Mouse (Mus musculus): ENCODE results near the gene Pigw. TPM values are rescaled to one million over a fixed set of nuclear protein-coding genes. Genes with fewer than 3 reads are reported as not detected.
"Not testable (repeated sequence)": the region's sequence is repeated elsewhere in the genome, so short reads cannot be mapped to it uniquely, and the experiment has no call there.

Gene Pigw
- polyA plus RNA-seq, 1 experiment = 0.14 TPM

- peaks cover 82% of the 10 kb centered on the region for H3K36me3 ChIP-seq (ENCODE audit: control insufficient read depth)
These were observed 5.2 kb upstream of the Pigw start for GRCm38 (mm10) chr11:84885238-84885637.

GRCm38 (mm10) chr11:84882346-84882745 is 2.3 kb upstream of the Pigw start:
- Histone ChIP-seq H3K4me3 (replicated peaks) (no peak overlapping the region), H3K36me3 (ENCODE audit: control insufficient read depth) (peaks cover 73% of the 10 kb centered on the region), H3K4me1 (ENCODE audit: control insufficient read depth) (peaks cover 49% of the 10 kb centered on the region), H3K9me3 (ENCODE audit: control insufficient read depth, low read length) (no peaks in the 10 kb centered on the region), H3K27me3 (ENCODE audit: control insufficient read depth) (no peaks in the 10 kb centered on the region)
- TF ChIP-seq GATA1 (IDR thresholded peaks at IDR 0.05; ENCODE audit: low read length) (no peak), TAL1 (IDR thresholded peaks at IDR 0.05; ENCODE audit: low read length) (no peak)

More at GRCm38 (mm10) chr11:84885238-84885637, 5.2 kb upstream of the Pigw start:
- H3K9me3 ChIP-seq (ENCODE audit: control insufficient read depth, low read length) = 0 out of 2 replicates have a peak, but pooled peaks cover 2% of the 10 kb centered on the region
- TF ChIP-seq TAL1 (IDR thresholded peaks at IDR 0.05; ENCODE audit: low read length) = no peak
- no peak for TF ChIP-seq GATA1 (IDR thresholded peaks at IDR 0.05; ENCODE audit: low read length)
- H3K4me3 ChIP-seq (replicated peaks) = no peak overlapping the region
- H3K27me3 ChIP-seq (ENCODE audit: control insufficient read depth) = no peaks in the 10 kb centered on the region
- H3K4me1 ChIP-seq (ENCODE audit: control insufficient read depth) = peaks cover 22% of the 10 kb centered on the region

- Histone ChIP-seq H3K4me3 (replicated peaks) (peak overlapping the region; percentile 85), H3K9me3 (ENCODE audit: control insufficient read depth, low read length) (no peaks in the 10 kb centered on the region), H3K4me1 (ENCODE audit: control insufficient read depth) (peaks cover 58% of the 10 kb centered on the region), H3K36me3 (ENCODE audit: control insufficient read depth) (peaks cover 70% of the 10 kb centered on the region), H3K27me3 (ENCODE audit: control insufficient read depth) (no peaks in the 10 kb centered on the region)
- no peak for TF ChIP-seq TAL1 (IDR thresholded peaks at IDR 0.05; ENCODE audit: low read length)
- no peak for TF ChIP-seq GATA1 (IDR thresholded peaks at IDR 0.05; ENCODE audit: low read length)
These were observed 886 bp upstream of the Pigw start for GRCm38 (mm10) chr11:84880971-84881370.

GRCm38 (mm10) chr11:84880465-84880961 is 428 bp upstream of the Pigw start:
- H3K4me3 ChIP-seq (replicated peaks) = peak overlapping the region; percentile 85
- no peaks in the 10 kb centered on the region for H3K27me3 ChIP-seq (ENCODE audit: control insufficient read depth)
- no peaks in the 10 kb centered on the region for H3K9me3 ChIP-seq (ENCODE audit: control insufficient read depth, low read length)
- peaks cover 68% of the 10 kb centered on the region for H3K36me3 ChIP-seq (ENCODE audit: control insufficient read depth)
- peaks cover 60% of the 10 kb centered on the region for H3K4me1 ChIP-seq (ENCODE audit: control insufficient read depth)
- TF ChIP-seq TAL1 (IDR thresholded peaks at IDR 0.05; ENCODE audit: low read length) (no peak), GATA1 (IDR thresholded peaks at IDR 0.05; ENCODE audit: low read length) (no peak)

- Histone ChIP-seq H3K4me3 (replicated peaks) (peak overlapping the region; percentile 85), H3K9me3 (ENCODE audit: control insufficient read depth, low read length) (no peaks in the 10 kb centered on the region), H3K36me3 (ENCODE audit: control insufficient read depth) (peaks cover 65% of the 10 kb centered on the region), H3K4me1 (ENCODE audit: control insufficient read depth) (peaks cover 69% of the 10 kb centered on the region), H3K27me3 (ENCODE audit: control insufficient read depth) (no peaks in the 10 kb centered on the region)
- no peak for TF ChIP-seq TAL1 (IDR thresholded peaks at IDR 0.05; ENCODE audit: low read length)
- TF ChIP-seq GATA1 (IDR thresholded peaks at IDR 0.05; ENCODE audit: low read length) = no peak
These were observed 896 bp downstream of the Pigw start for GRCm38 (mm10) chr11:84879007-84879771.

GRCm38 (mm10) chr11:84876020-84876419 is 4.1 kb downstream of the Pigw start:
- not testable (repeated sequence) for H3K4me3 ChIP-seq (replicated peaks); H3K9me3 ChIP-seq (ENCODE audit: control insufficient read depth, low read length); H3K27me3 ChIP-seq (ENCODE audit: control insufficient read depth)
- Histone ChIP-seq H3K4me1 (ENCODE audit: control insufficient read depth) (peaks cover 73% of the 10 kb centered on the region), H3K36me3 (ENCODE audit: control insufficient read depth) (peaks cover 66% of the 10 kb centered on the region)

GRCm38 (mm10) chr11:84873042-84873833 is 6.8 kb downstream of the Pigw start:
- Histone ChIP-seq H3K4me1 (ENCODE audit: control insufficient read depth) (peaks cover 47% of the 10 kb centered on the region), H3K36me3 (ENCODE audit: control insufficient read depth) (peaks cover 75% of the 10 kb centered on the region), H3K27me3 (ENCODE audit: control insufficient read depth) (no peaks in the 10 kb centered on the region), H3K4me3 (replicated peaks) (peak overlapping the region; percentile 68), H3K9me3 (ENCODE audit: control insufficient read depth, low read length) (no peaks in the 10 kb centered on the region)
- peak; percentile 84 for TF ChIP-seq GATA1 (IDR thresholded peaks at IDR 0.05; ENCODE audit: low read length)
- peak; percentile 64 for TF ChIP-seq TAL1 (IDR thresholded peaks at IDR 0.05; ENCODE audit: low read length)

- H3K4me1 ChIP-seq (ENCODE audit: control insufficient read depth) = peaks cover 48% of the 10 kb centered on the region
- no peak for TF ChIP-seq TAL1 (IDR thresholded peaks at IDR 0.05; ENCODE audit: low read length)
- no peak for TF ChIP-seq GATA1 (IDR thresholded peaks at IDR 0.05; ENCODE audit: low read length)
These were observed 8.5 kb downstream of the Pigw start for GRCm38 (mm10) chr11:84871548-84872069.

GRCm38 (mm10) chr11:84871046-84871445 is 9.0 kb downstream of the Pigw start:
- H3K27me3 ChIP-seq (ENCODE audit: control insufficient read depth) = no peaks in the 10 kb centered on the region
- no peaks in the 10 kb centered on the region for H3K9me3 ChIP-seq (ENCODE audit: control insufficient read depth, low read length)
- H3K36me3 ChIP-seq (ENCODE audit: control insufficient read depth) = peaks cover 77% of the 10 kb centered on the region
- TF ChIP-seq GATA1 (IDR thresholded peaks at IDR 0.05; ENCODE audit: low read length) (no peak), TAL1 (IDR thresholded peaks at IDR 0.05; ENCODE audit: low read length) (no peak)
- peak overlapping the region; percentile 68 for H3K4me3 ChIP-seq (replicated peaks)
- H3K4me1 ChIP-seq (ENCODE audit: control insufficient read depth) = peaks cover 48% of the 10 kb centered on the region

More at GRCm38 (mm10) chr11:84871548-84872069, 8.5 kb downstream of the Pigw start:
- Histone ChIP-seq H3K36me3 (ENCODE audit: control insufficient read depth) (peaks cover 75% of the 10 kb centered on the region), H3K4me3 (replicated peaks) (peak overlapping the region; percentile 68), H3K27me3 (ENCODE audit: control insufficient read depth) (no peaks in the 10 kb centered on the region), H3K9me3 (ENCODE audit: control insufficient read depth, low read length) (no peaks in the 10 kb centered on the region)

All from erythroblast, embryonic 14.5 days (primary cell).